Mouse (Mus musculus) c-Kit-positive CD71-negative TER-119-negative erythroid progenitor cells, embryonic 14.5 days (primary cell): Measurements from ENCODE around the gene Fancc.

Experiments used
- DNase-seq: peaks from one replicate; pipeline ENCODE4 v3.0.0-alpha.2; 2013; ENCODE audit warnings: low read depth

Gene Fancc

GRCm38 (mm10) chr13:63347639-63348038 lies 149.4 kb downstream of the Fancc start:
- DNase-seq = no peak

- no peak for DNase-seq
Observed at GRCm38 (mm10) chr13:63345476-63346225, 151.4 kb downstream of the Fancc start.

GRCm38 (mm10) chr13:63344481-63344880 lies 152.6 kb downstream of the Fancc start:
- DNase-seq = no peak

- no peak for DNase-seq
Observed at GRCm38 (mm10) chr13:63342781-63343180, 154.3 kb downstream of the Fancc start.

GRCm38 (mm10) chr13:63339946-63340345 lies 157.1 kb downstream of the Fancc start:
- DNase-seq = no peak

GRCm38 (mm10) chr13:63337239-63337960 lies 159.7 kb downstream of the Fancc start:
- no peak for DNase-seq

GRCm38 (mm10) chr13:63336335-63336734 lies 160.7 kb downstream of the Fancc start:
- no peak for DNase-seq

GRCm38 (mm10) chr13:63335421-63336134 lies 161.5 kb downstream of the Fancc start:
- DNase-seq = no peak

GRCm38 (mm10) chr13:63332576-63333300 lies 164.3 kb downstream of the Fancc start:
- no peak for DNase-seq

- peak; percentile 49 for DNase-seq
Observed at GRCm38 (mm10) chr13:63331379-63331778, 165.7 kb downstream of the Fancc start.

- DNase-seq = no peak
Observed at GRCm38 (mm10) chr13:63330236-63330860, 166.7 kb downstream of the Fancc start.

GRCm38 (mm10) chr13:63326015-63326414 lies 171.1 kb downstream of the Fancc start:
- no peak for DNase-seq

- no peak for DNase-seq
Observed at GRCm38 (mm10) chr13:63324978-63325848, 171.9 kb downstream of the Fancc start.

GRCm38 (mm10) chr13:63324311-63324710 lies 172.8 kb downstream of the Fancc start:
- no peak for DNase-seq

GRCm38 (mm10) chr13:63323286-63324075 lies 173.6 kb downstream of the Fancc start:
- no peak for DNase-seq

GRCm38 (mm10) chr13:63322756-63323155 lies 174.3 kb downstream of the Fancc start:
- no peak for DNase-seq

- DNase-seq = no peak
Observed at GRCm38 (mm10) chr13:63321689-63322088, 175.4 kb downstream of the Fancc start.

- no peak for DNase-seq
Observed at GRCm38 (mm10) chr13:63319814-63320213, 177.3 kb downstream of the Fancc start.

- DNase-seq = no peak
Observed at GRCm38 (mm10) chr13:63317681-63318104, 179.4 kb downstream of the Fancc start.

GRCm38 (mm10) chr13:63316407-63316806 lies 180.7 kb downstream of the Fancc start:
- no peak for DNase-seq
